Mouse (Mus musculus): ENCODE results near the gene Crtac1. TPM values are rescaled to one million over a fixed set of nuclear protein-coding genes. Genes with fewer than 3 reads are reported as not detected.

Gene Crtac1
- polyA plus RNA-seq, 1 experiment from 2014 or later: 0.97 TPM

GRCm38 (mm10) chr19:42459512-42459911 is 27.9 kb upstream of the Crtac1 start:
- Histone ChIP-seq H3K27me3 (ENCODE audit: insufficient read depth, low read length) (no peaks in the 10 kb centered on the region), H3K36me3 (ENCODE audit: insufficient read depth) (no peaks in the 10 kb centered on the region), H3K4me3 (ENCODE audit: low read depth, low read length) (no peak overlapping the region), H3K9me3 (ENCODE audit: low read depth, low read length) (no peaks in the 10 kb centered on the region), H3K4me1 (ENCODE audit: insufficient read depth) (0 out of 2 replicates have a peak, but pooled peaks cover 4% of the 10 kb centered on the region), H3K27ac (ENCODE audit: low read depth) (no peak overlapping the region), H3K4me2 (no peak overlapping the region), H3K9ac (no peak overlapping the region)
- ATAC-seq (ENCODE audit: insufficient read depth) (no peak), DNase-seq (no peak)
- no peak for TF ChIP-seq CTCF (IDR thresholded peaks at IDR 0.05; ENCODE audit: low read depth)
- 82% methylated on average over 8 of the region's 8 CpGs for WGBS

GRCm38 (mm10) chr19:42454481-42455236 is 23.1 kb upstream of the Crtac1 start:
- Histone ChIP-seq H3K4me1 (ENCODE audit: insufficient read depth) (no peaks in the 10 kb centered on the region), H3K27me3 (ENCODE audit: insufficient read depth, low read length) (no peaks in the 10 kb centered on the region), H3K9ac (no peak overlapping the region), H3K9me3 (ENCODE audit: low read depth, low read length) (no peaks in the 10 kb centered on the region), H3K36me3 (ENCODE audit: insufficient read depth) (no peaks in the 10 kb centered on the region), H3K4me3 (ENCODE audit: low read depth, low read length) (no peak overlapping the region), H3K4me2 (no peak overlapping the region), H3K27ac (ENCODE audit: low read depth) (no peak overlapping the region)
- TF ChIP-seq CTCF (IDR thresholded peaks at IDR 0.05; ENCODE audit: low read depth): no peak
- ATAC-seq (ENCODE audit: insufficient read depth) (no peak), DNase-seq (no peak)
- WGBS: 30% methylated on average over 6 of the region's 6 CpGs

- H3K4me2 ChIP-seq: no peak overlapping the region
- 69% methylated on average over 9 of the region's 9 CpGs for WGBS
- ATAC-seq (ENCODE audit: insufficient read depth) (no peak), DNase-seq (no peak)
- H3K4me1 ChIP-seq (ENCODE audit: insufficient read depth): no peaks in the 10 kb centered on the region
- H3K9ac ChIP-seq: no peak overlapping the region
- no peak overlapping the region for H3K27ac ChIP-seq (ENCODE audit: low read depth)
- H3K36me3 ChIP-seq (ENCODE audit: insufficient read depth): no peaks in the 10 kb centered on the region
- H3K4me3 ChIP-seq (ENCODE audit: low read depth, low read length): no peak overlapping the region
- no peaks in the 10 kb centered on the region for H3K27me3 ChIP-seq (ENCODE audit: insufficient read depth, low read length)
- H3K9me3 ChIP-seq (ENCODE audit: low read depth, low read length): no peaks in the 10 kb centered on the region
- no peak for TF ChIP-seq CTCF (IDR thresholded peaks at IDR 0.05; ENCODE audit: low read depth)
These were observed 22.4 kb upstream of the Crtac1 start for GRCm38 (mm10) chr19:42454006-42454405.

GRCm38 (mm10) chr19:42452539-42452938 is 21.0 kb upstream of the Crtac1 start:
- no peak for TF ChIP-seq CTCF (IDR thresholded peaks at IDR 0.05; ENCODE audit: low read depth)
- Histone ChIP-seq H3K9ac (no peak overlapping the region), H3K36me3 (ENCODE audit: insufficient read depth) (no peaks in the 10 kb centered on the region), H3K27me3 (ENCODE audit: insufficient read depth, low read length) (no peaks in the 10 kb centered on the region), H3K4me3 (ENCODE audit: low read depth, low read length) (no peak overlapping the region), H3K4me2 (no peak overlapping the region), H3K4me1 (ENCODE audit: insufficient read depth) (no peaks in the 10 kb centered on the region), H3K9me3 (ENCODE audit: low read depth, low read length) (no peaks in the 10 kb centered on the region), H3K27ac (ENCODE audit: low read depth) (no peak overlapping the region)
- ATAC-seq (ENCODE audit: insufficient read depth): no peak
- no peak for DNase-seq
- WGBS: 76% methylated on average over 7 of the region's 7 CpGs

GRCm38 (mm10) chr19:42448539-42448938 is 17.0 kb upstream of the Crtac1 start:
- TF ChIP-seq CTCF (IDR thresholded peaks at IDR 0.05; ENCODE audit: low read depth): no peak
- DNase-seq (no peak), ATAC-seq (ENCODE audit: insufficient read depth) (no peak)
- H3K4me3 ChIP-seq (ENCODE audit: low read depth, low read length): no peak overlapping the region
- H3K36me3 ChIP-seq (ENCODE audit: insufficient read depth): no peaks in the 10 kb centered on the region
- H3K9ac ChIP-seq: no peak overlapping the region
- no peaks in the 10 kb centered on the region for H3K9me3 ChIP-seq (ENCODE audit: low read depth, low read length)
- H3K27ac ChIP-seq (ENCODE audit: low read depth): no peak overlapping the region
- 89% methylated on average over 10 of the region's 10 CpGs for WGBS
- no peak overlapping the region for H3K4me2 ChIP-seq
- no peaks in the 10 kb centered on the region for H3K27me3 ChIP-seq (ENCODE audit: insufficient read depth, low read length)
- no peaks in the 10 kb centered on the region for H3K4me1 ChIP-seq (ENCODE audit: insufficient read depth)

GRCm38 (mm10) chr19:42443887-42444409 is 12.4 kb upstream of the Crtac1 start:
- H3K36me3 ChIP-seq (ENCODE audit: insufficient read depth): no peaks in the 10 kb centered on the region
- no peaks in the 10 kb centered on the region for H3K9me3 ChIP-seq (ENCODE audit: low read depth, low read length)
- peak; percentile 85 for TF ChIP-seq CTCF (IDR thresholded peaks at IDR 0.05; ENCODE audit: low read depth)
- H3K27me3 ChIP-seq (ENCODE audit: insufficient read depth, low read length): no peaks in the 10 kb centered on the region
- no peak overlapping the region for H3K9ac ChIP-seq
- H3K4me3 ChIP-seq (ENCODE audit: low read depth, low read length): no peak overlapping the region
- no peak overlapping the region for H3K4me2 ChIP-seq
- ATAC-seq (ENCODE audit: insufficient read depth): no peak
- no peaks in the 10 kb centered on the region for H3K4me1 ChIP-seq (ENCODE audit: insufficient read depth)
- H3K27ac ChIP-seq (ENCODE audit: low read depth): no peak overlapping the region
- 13% methylated on average over 3 of the region's 3 CpGs for WGBS
- DNase-seq: peak; percentile 74

GRCm38 (mm10) chr19:42443266-42443665 is 11.7 kb upstream of the Crtac1 start:
- Histone ChIP-seq H3K9me3 (ENCODE audit: low read depth, low read length) (no peaks in the 10 kb centered on the region), H3K4me1 (ENCODE audit: insufficient read depth) (no peaks in the 10 kb centered on the region), H3K27me3 (ENCODE audit: insufficient read depth, low read length) (no peaks in the 10 kb centered on the region), H3K9ac (no peak overlapping the region), H3K4me3 (ENCODE audit: low read depth, low read length) (no peak overlapping the region), H3K27ac (ENCODE audit: low read depth) (no peak overlapping the region), H3K4me2 (no peak overlapping the region), H3K36me3 (ENCODE audit: insufficient read depth) (no peaks in the 10 kb centered on the region)
- TF ChIP-seq CTCF (IDR thresholded peaks at IDR 0.05; ENCODE audit: low read depth): no peak
- DNase-seq (no peak), ATAC-seq (ENCODE audit: insufficient read depth) (no peak)
- WGBS: 73% methylated on average over 4 of the region's 4 CpGs
